Mouse (Mus musculus): ENCODE results near the gene Oas1f. TPM values are rescaled to one million over a fixed set of nuclear protein-coding genes. Genes with fewer than 3 reads are reported as not detected.
"Not testable (repeated sequence)": the region's sequence is repeated elsewhere in the genome, so short reads cannot be mapped to it uniquely, and the experiment has no call there.

Gene Oas1f
- polyA plus RNA-seq, 1 experiment from 2014 or later = not detected

DNA sequence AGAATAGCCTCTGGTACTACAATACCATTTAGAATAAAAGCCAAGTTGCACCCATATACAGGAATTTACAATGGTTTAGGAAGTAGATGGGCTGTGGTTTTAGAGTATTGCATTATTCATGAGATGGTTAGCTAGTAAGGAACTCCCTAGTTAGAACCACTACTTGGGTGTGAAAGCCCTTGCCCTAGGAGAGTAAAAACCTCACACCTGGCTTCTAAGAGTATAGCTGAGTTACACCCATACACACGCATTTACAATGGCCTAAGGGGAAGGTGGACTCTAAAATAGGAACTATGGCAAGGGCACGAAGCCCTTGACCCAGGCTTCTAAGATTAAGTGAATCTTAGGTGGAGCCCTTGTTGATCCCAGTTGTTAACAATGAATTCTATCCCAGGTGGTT lies 47.5 kb downstream of the Oas1f start:
- not testable (repeated sequence) for H3K36me3 ChIP-seq; H3K4me3 ChIP-seq (replicated peaks); H3K9ac ChIP-seq; H3K27me3 ChIP-seq; DNase-seq; H3K9me3 ChIP-seq (replicated peaks); ATAC-seq (ENCODE audit: low read depth); H3K4me2 ChIP-seq; H3K4me1 ChIP-seq (replicated peaks); H3K27ac ChIP-seq
- 44% methylated on average over 2 of the region's 2 CpGs for WGBS (ENCODE audit: insufficient replicate concordance)

GRCm38 (mm10) chr5:120895231-120895900 lies 48.2 kb downstream of the Oas1f start:
- H3K36me3 ChIP-seq = no peaks in the 10 kb centered on the region

GRCm38 (mm10) chr5:120898307-120898706 lies 51.1 kb downstream of the Oas1f start:
- 69% methylated on average over 6 of the region's 6 CpGs for WGBS (ENCODE audit: insufficient replicate concordance)
- no peak for DNase-seq
- H3K27ac ChIP-seq = no peak overlapping the region
- H3K9ac ChIP-seq = no peak overlapping the region
- H3K36me3 ChIP-seq = no peaks in the 10 kb centered on the region
- H3K4me3 ChIP-seq (replicated peaks) = no peak overlapping the region
- H3K9me3 ChIP-seq (replicated peaks) = no peaks in the 10 kb centered on the region
- no peak for ATAC-seq (ENCODE audit: low read depth)
- H3K4me2 ChIP-seq = no peak overlapping the region
- no peaks in the 10 kb centered on the region for H3K4me1 ChIP-seq (replicated peaks)
- H3K27me3 ChIP-seq = no peaks in the 10 kb centered on the region

More at GRCm38 (mm10) chr5:120895231-120895900, 48.2 kb downstream of the Oas1f start:
- Histone ChIP-seq H3K4me3 (replicated peaks) (no peak overlapping the region), H3K4me2 (no peak overlapping the region), H3K9ac (no peak overlapping the region), H3K27ac (no peak overlapping the region), H3K9me3 (replicated peaks) (no peaks in the 10 kb centered on the region), H3K4me1 (replicated peaks) (no peaks in the 10 kb centered on the region), H3K27me3 (no peaks in the 10 kb centered on the region)
- no peak for DNase-seq
- WGBS (ENCODE audit: insufficient replicate concordance) = 75% methylated on average over 11 of the region's 11 CpGs
- ATAC-seq (ENCODE audit: low read depth) = no peak

GRCm38 (mm10) chr5:120898726-120899125 lies 51.6 kb downstream of the Oas1f start:
- H3K9me3 ChIP-seq (replicated peaks) = no peaks in the 10 kb centered on the region
- H3K27ac ChIP-seq = no peak overlapping the region
- no peaks in the 10 kb centered on the region for H3K36me3 ChIP-seq
- no peak overlapping the region for H3K4me3 ChIP-seq (replicated peaks)
- H3K4me1 ChIP-seq (replicated peaks) = no peaks in the 10 kb centered on the region
- H3K27me3 ChIP-seq = no peaks in the 10 kb centered on the region
- ATAC-seq (ENCODE audit: low read depth) (no peak), DNase-seq (no peak)
- no peak overlapping the region for H3K9ac ChIP-seq
- no peak overlapping the region for H3K4me2 ChIP-seq

DNA sequence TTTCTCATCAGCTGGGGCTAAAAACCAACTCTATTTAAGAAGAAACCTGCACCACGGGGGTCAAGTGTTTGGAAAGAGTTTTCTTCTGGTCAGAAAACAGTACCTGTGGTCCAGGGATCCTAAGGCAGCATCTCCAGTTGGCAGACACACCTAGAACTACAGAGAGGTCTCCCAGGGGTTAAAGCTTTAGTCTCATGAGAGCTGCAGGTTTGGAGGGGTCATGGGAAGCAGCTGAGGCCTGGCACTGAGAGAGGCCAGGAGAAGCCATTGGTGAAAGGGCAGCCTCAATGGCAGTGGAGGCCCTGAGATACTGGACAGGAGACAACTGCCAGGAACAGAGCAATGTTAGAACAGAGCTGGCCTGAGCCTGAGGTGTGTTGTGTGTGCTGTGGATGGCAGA lies 53.5 kb downstream of the Oas1f start:
- H3K4me1 ChIP-seq (replicated peaks) = no peaks in the 10 kb centered on the region
- H3K4me2 ChIP-seq = no peak overlapping the region
- H3K36me3 ChIP-seq = no peaks in the 10 kb centered on the region
- H3K27ac ChIP-seq = no peak overlapping the region
- no peak for DNase-seq
- H3K4me3 ChIP-seq (replicated peaks) = no peak overlapping the region
- H3K9me3 ChIP-seq (replicated peaks) = no peaks in the 10 kb centered on the region
- no peak overlapping the region for H3K9ac ChIP-seq
- WGBS (ENCODE audit: insufficient replicate concordance) = 21% methylated on average over 1 of the region's 1 CpGs
- no peak for ATAC-seq (ENCODE audit: low read depth)
- no peaks in the 10 kb centered on the region for H3K27me3 ChIP-seq

DNA sequence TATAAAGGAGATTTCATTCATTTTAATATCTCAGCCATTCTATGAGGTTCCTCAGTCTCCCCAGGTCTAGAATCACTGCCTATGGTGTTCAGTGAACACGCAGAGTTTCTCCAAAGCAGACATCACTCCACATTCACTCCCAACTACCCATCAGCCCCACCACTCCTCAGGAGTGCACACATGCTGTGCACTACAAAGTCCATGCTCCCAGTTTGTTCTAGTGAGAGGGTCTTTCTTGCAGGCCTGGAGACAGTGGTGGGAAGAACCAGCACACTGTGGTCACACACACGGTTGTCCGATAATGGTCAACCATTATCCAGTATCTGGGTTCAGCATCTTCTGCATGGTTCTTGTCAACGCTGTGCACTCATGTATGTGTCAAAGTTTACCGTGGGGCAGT lies 54.9 kb downstream of the Oas1f start:
- H3K4me1 ChIP-seq (replicated peaks) = no peaks in the 10 kb centered on the region
- H3K9ac ChIP-seq = no peak overlapping the region
- DNase-seq (no peak), ATAC-seq (ENCODE audit: low read depth) (no peak)
- whole genome bisulfite sequencing (ENCODE audit: insufficient replicate concordance) = 77% methylated on average over 5 of the region's 5 CpGs
- H3K27me3 ChIP-seq = no peaks in the 10 kb centered on the region
- H3K4me2 ChIP-seq = no peak overlapping the region
- no peak overlapping the region for H3K4me3 ChIP-seq (replicated peaks)
- no peaks in the 10 kb centered on the region for H3K36me3 ChIP-seq
- H3K27ac ChIP-seq = no peak overlapping the region
- no peaks in the 10 kb centered on the region for H3K9me3 ChIP-seq (replicated peaks)

- WGBS (ENCODE audit: insufficient replicate concordance) = 25% methylated on average over 9 of the region's 12 CpGs
- H3K27me3 ChIP-seq; H3K36me3 ChIP-seq; H3K9me3 ChIP-seq (replicated peaks); DNase-seq; H3K4me3 ChIP-seq (replicated peaks); H3K4me1 ChIP-seq (replicated peaks); ATAC-seq (ENCODE audit: low read depth); H3K9ac ChIP-seq; H3K27ac ChIP-seq: not testable (repeated sequence)
- peak within 1 kb of the TSS; percentile 12 for H3K4me2 ChIP-seq
Observed at GRCm38 (mm10) chr5:120906791-120907733, 59.9 kb downstream of the Oas1f start, which contains the start of gene Oas1a. Gene Oas1a (minus strand): TSS chr5:120907521.

Small RNA genes within 50 kb of the gene (microRNA-seq; reads per million reads assigned to microRNA genes)
- not detected for gene Gm22907

Other genes starting within 250 kb of the Oas1f start
- 5.7 and 6.5 TPM in 2 replicates for gene Rita1, start 234.8 kb upstream of the Oas1f start, polyA plus RNA-seq (2015; fragmentation: Nextera tagmentation; extraction: Ambion mirVana)
- gene Ddx54, start 234.6 kb upstream of the Oas1f start, polyA plus RNA-seq (2015; fragmentation: Nextera tagmentation; extraction: Ambion mirVana) = 22.9 and 26.0 TPM in 2 replicates
- gene Cfap73, start 213.1 kb upstream of the Oas1f start, polyA plus RNA-seq (2015; fragmentation: Nextera tagmentation; extraction: Ambion mirVana) = not detected in 2 replicates
- gene Rasal1, start 198.6 kb upstream of the Oas1f start, polyA plus RNA-seq (2015; fragmentation: Nextera tagmentation; extraction: Ambion mirVana) = 0.18 and 0.22 TPM in 2 replicates
- 0.21 and 0.53 TPM in 2 replicates for gene Dtx1, start 135.4 kb upstream of the Oas1f start, polyA plus RNA-seq (2015; fragmentation: Nextera tagmentation; extraction: Ambion mirVana)
- gene Oas2, start 97.5 kb upstream of the Oas1f start, polyA plus RNA-seq (2015; fragmentation: Nextera tagmentation; extraction: Ambion mirVana) = 0.25 and 0.34 TPM in 2 replicates
- gene Oas3, start 69.7 kb upstream of the Oas1f start, polyA plus RNA-seq (2015; fragmentation: Nextera tagmentation; extraction: Ambion mirVana) = 0.12 and 0.17 TPM in 2 replicates
- gene Oas1e, start 51.8 kb upstream of the Oas1f start, polyA plus RNA-seq (2015; fragmentation: Nextera tagmentation; extraction: Ambion mirVana) = not detected in 2 replicates
- 0.08 and 0.22 TPM in 2 replicates for gene Oas1c, start 34.9 kb upstream of the Oas1f start, polyA plus RNA-seq (2015; fragmentation: Nextera tagmentation; extraction: Ambion mirVana)
- not detected in 2 replicates for gene Oas1h, start 14.1 kb downstream of the Oas1f start, polyA plus RNA-seq (2015; fragmentation: Nextera tagmentation; extraction: Ambion mirVana)
- gene Oas1g, start 40.2 kb downstream of the Oas1f start, polyA plus RNA-seq (2015; fragmentation: Nextera tagmentation; extraction: Ambion mirVana) = 0.46 TPM in 2 replicates
- gene Oas1a, start 60.2 kb downstream of the Oas1f start, polyA plus RNA-seq (2015; fragmentation: Nextera tagmentation; extraction: Ambion mirVana) = 2.9 and 3.2 TPM in 2 replicates
- gene Oas1d, start 67.2 kb downstream of the Oas1f start, polyA plus RNA-seq (2015; fragmentation: Nextera tagmentation; extraction: Ambion mirVana) = not detected in 2 replicates
- 0.10 TPM in 1 of 2 replicates, not detected in the other for gene Rph3a, start 162.7 kb downstream of the Oas1f start, polyA plus RNA-seq (2015; fragmentation: Nextera tagmentation; extraction: Ambion mirVana)

All from liver, embryonic 13.5 days (tissue).